Mouse (Mus musculus): ENCODE results near the gene Phkb.

DNA sequence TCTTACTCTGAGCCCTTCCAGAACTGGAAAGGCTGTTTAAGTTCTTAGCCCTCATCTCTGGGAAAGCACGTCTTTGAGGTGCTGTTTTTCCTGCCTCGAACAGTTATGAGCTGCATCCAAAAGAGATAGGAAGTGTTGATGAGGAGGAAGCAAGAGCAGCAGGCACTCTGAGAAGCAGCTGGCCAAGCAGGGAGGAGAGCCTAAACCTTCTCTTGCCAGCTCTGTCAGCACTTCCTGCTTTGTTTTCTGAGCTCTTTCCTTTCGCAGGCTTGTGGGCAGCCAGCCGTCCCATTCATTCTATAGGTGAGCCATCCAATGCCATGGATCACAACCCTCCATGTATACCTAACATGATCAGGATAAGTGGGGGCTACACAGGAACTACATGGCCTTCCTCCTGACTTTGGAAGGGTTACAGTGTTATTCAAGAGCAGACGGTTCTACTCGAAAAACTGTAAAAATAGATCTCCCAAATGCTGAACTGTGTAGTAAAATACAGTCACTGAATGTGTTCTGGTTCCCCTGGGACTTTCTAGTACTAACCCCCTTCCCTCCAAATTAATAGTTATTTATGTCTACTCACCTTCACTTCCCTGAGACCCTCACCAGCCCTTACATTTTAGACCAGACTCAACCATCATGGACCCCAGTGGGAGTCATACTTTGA, 188.0 kb downstream of the Phkb start:
- TF ChIP-seq POU5F1 (IDR thresholded peaks at IDR 0.05; ENCODE audit: borderline replicate concordance, low read length): no peak
- TF ChIP-seq CTCF (conservative IDR thresholded peaks at IDR 0.05; ENCODE audit: low read length): no peak
